Mouse (Mus musculus) cerebellum, postnatal 36 days (tissue): ENCODE results near the gene Tmprss7.

Experiments
- DNase-seq, 2 experiments: peaks; one replicate each; pipeline ENCODE4 v3.0.0; 2021 to 2022; ENCODE audit warnings: mixed read lengths in 2 of 2

Gene Tmprss7

GRCm38 (mm10) chr16:45693558-45693957 lies at the start of gene Tmprss7:
Gene Tmprss7, minus strand, starts transcription at chr16:45693658.
- no peak for DNase-seq

DNA sequence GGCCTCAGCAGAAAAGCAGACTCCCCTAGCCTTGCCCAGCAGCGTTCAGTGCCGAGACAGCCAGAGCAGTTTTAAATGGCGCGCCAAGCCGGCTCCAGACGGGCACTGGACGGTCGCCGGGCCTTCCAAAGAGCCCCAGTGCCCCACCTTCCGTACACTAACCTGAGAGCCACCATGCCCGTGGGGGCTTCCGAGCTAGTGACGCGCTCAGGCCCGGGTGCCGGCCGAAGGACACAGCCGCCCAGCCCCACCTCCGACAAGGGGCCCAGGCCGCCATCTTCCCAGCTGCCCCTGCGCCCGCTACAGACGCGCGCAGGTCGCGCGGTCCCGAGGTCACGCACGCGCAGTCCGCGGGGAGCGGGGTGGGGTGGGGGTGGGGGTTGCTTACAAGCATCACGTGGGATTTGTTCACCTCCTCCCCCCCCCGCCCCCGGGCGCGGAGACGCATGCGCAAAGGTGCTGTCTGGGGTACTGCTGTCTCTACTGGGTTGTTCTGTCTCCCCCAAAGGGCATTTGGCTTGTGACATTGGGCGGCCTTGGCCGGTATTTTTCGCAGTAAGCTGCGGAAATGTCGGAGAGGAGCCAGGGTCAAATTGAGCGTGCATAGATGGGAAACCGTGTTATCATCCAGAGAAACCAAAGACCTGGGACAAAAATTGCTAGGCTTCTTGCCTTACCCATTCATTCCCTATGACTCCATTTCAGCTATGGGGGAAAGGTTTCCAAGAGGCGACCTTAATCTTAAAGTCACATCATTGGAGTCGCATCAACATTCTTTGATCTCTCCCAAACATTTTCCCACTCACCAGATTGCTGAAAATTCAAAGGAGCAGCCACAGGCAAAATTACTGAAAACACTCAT lies 49.4 kb upstream of the Tmprss7 start, which contains the start of gene Abhd10:
Gene Abhd10 (minus strand): TSS at position 341 of the 862 bp plus-strand sequence.
- DNase-seq = peak; percentile 98 to 99

DNA sequence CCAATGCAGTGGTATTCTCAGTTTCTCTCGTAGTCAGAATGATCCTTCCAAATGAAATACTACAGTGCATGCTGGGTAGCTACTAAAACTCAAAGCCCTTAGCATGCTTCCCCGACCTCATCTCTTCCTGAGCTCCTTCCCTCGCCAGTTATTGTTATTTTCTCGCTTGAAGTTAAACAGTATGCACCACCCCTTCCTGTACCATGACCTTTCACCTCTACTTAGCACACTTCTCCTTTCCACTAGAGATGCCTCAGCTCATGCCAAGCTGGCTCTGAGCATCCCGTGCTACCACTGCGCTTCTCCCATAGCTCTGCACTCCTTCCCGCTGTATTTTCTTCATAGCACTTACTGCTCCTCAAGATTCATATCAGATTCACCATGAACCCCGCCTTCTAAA lies 44.4 kb upstream of the Tmprss7 start:
- no peak for DNase-seq

- no peak for DNase-seq
Measured at GRCm38 (mm10) chr16:45736724-45737123, 43.3 kb upstream of the Tmprss7 start.

DNA sequence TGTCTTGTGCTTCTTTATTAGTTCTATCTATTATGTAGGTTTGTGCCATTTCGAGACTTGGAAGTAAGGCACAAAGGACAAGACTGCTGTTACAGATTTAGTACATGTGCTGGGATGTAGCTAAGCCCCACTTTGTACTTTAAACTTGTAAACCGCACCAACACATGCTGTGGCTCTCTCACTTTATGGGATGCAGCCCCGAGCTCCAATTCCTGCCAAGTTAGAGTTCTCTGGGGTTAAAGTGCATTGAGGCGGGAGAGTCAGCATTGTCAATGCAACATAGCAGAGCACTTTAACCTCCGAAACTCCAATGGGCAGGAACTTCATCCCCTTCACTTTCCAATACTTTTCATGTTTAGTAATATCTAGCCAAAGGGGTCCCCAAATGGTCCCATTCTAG lies 35.7 kb upstream of the Tmprss7 start:
- no peak for DNase-seq

GRCm38 (mm10) chr16:45724742-45725102 lies 31.3 kb upstream of the Tmprss7 start:
- peak in 1 of 2 experiments; percentile 61 for DNase-seq

- DNase-seq = peak; percentile 78 to 84
Measured at GRCm38 (mm10) chr16:45724061-45724741, 30.7 kb upstream of the Tmprss7 start, which contains the start of gene Tagln3. Gene Tagln3, minus strand, starts transcription at chr16:45724608.

- peak; percentile 27 to 62 for DNase-seq
Measured at GRCm38 (mm10) chr16:45723172-45723901, 29.9 kb upstream of the Tmprss7 start.

- peak; percentile 42 to 63 for DNase-seq
Measured at GRCm38 (mm10) chr16:45722460-45722951, 29.0 kb upstream of the Tmprss7 start.

GRCm38 (mm10) chr16:45720022-45720630 lies 26.7 kb upstream of the Tmprss7 start:
- DNase-seq = peak; percentile 45 to 53

GRCm38 (mm10) chr16:45718296-45718695 lies 24.8 kb upstream of the Tmprss7 start:
- DNase-seq = no peak

- no peak for DNase-seq
Measured at GRCm38 (mm10) chr16:45714489-45715150, 21.2 kb upstream of the Tmprss7 start.

DNA sequence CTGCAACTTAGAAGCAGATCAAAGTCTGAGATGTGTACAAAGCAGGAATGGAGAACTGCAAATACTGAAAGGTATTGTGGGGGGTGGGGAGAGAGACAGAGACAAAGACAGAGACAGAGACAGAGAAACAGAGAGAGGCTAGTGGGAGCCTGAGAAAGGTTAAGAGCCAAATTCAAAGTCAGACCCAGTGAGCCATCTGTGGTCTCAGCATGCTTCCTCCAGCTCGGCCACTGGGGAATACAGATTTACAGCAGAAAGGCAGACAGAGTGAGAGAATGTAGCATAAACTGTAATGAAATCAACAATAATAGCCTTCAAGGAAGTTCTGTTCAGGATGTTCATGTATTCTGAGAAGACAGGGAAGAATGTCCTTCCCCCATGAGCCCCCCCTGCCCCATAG lies 20.4 kb upstream of the Tmprss7 start:
- peak in 1 of 2 experiments; percentile 29 for DNase-seq

GRCm38 (mm10) chr16:45713261-45713660 lies 19.8 kb upstream of the Tmprss7 start:
- no peak for DNase-seq

DNA sequence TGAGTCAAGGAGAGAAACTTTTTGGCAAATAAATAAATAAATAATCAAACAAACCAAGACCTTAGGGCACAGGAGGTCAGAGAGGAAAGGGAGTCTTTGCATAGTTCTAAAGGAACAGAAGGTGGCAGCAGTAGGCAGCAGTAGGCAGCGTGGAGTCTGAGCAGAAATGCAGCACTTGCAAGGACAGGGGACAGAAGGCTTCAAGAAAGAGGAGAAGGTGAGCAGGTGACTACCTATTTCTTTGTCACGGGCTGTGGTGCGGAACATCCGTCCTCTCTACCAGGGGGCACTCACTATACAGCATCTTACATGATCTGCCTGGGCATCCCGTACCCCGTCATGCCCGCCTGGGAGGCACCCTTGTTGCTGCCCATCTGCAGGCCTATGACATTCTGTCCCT lies 17.8 kb upstream of the Tmprss7 start:
- peak; percentile 28 to 34 for DNase-seq

DNA sequence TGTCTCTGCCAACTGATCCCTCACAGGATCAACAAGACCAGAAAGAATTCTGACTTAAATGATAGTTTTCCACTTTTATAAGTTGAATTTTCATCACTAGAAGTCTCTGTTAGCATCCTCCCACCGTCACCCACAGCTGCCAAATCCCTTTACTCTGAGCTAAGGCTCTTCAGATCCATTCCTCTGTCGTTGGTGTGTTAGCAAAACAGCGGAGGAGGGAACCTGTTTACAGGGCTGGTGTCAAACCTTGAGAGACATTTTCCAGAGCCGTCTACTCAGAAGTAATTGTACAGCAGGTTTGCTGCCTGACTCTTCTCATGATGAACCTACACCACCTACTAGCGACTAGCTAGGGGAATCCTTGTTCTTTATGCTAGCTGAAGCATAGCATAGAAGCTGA lies 5.8 kb upstream of the Tmprss7 start:
- DNase-seq = no peak

- DNase-seq = no peak
Measured at GRCm38 (mm10) chr16:45697996-45698395, 4.5 kb upstream of the Tmprss7 start.

GRCm38 (mm10) chr16:45695445-45696160 lies 2.1 kb upstream of the Tmprss7 start:
- DNase-seq = peak; percentile 30 to 47

DNA sequence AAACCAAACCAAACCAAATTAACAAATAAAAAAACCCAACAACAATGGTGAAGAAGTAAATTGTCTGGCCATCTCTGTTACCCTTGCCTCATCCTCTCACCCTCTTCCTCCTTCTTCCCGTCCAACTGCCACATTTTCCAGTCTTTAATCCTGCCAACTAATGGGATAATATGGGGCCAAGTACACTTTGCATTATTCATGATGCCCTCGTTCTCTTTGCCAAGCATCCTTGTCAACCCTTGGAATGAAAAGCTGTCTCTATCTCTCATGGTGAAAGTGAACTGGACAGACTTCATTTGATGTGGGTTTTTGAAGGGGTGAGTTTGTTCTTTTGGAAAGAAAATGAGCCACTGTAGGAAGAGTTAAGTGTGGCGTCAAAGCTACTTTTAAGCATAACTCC lies 607 bp downstream of the Tmprss7 start:
- DNase-seq = no peak

DNA sequence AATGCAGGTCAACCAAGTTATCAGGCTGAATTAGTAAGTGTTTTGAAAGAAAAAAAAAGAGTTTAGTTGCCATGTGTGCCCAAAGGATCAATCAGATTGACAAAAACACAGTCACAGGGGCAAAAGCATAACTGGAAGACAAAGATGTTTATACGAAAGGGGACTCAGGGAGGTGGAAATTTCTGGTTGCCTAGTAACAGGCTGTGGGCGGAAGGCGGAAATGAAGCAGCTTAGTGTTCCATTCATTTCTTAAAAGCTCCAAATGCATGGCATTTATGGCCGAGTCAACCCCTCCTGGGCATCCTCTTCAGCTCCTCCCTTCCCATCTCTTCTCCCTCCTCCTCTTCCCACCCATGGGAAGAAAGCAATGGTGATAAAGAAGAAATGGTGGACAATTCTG lies 3.3 kb downstream of the Tmprss7 start:
- DNase-seq = no peak

GRCm38 (mm10) chr16:45686833-45687232 lies 6.6 kb downstream of the Tmprss7 start:
- peak; percentile 66 to 68 for DNase-seq
